Mouse (Mus musculus) gastrocnemius, postnatal 10 days (tissue): Measurements from ENCODE around the gene Plcxd2. TPM values are rescaled to one million over a fixed set of nuclear protein-coding genes. Genes with fewer than 3 reads are reported as not detected.

ENCODE experiments used
- DNase-seq: peaks from one replicate; pipeline ENCODE4 v3.0.0; 2021; ENCODE audit warnings: mixed read lengths
- long read RNA-seq, 2 experiments: library from polyadenylated mRNA; stranded (forward); transcript quantifications; one replicate each; pipeline ENCODE4 v2.0.0; 2021
- total RNA-seq, 2 experiments: library from RNA; stranded (reverse); gene quantifications; 2 replicates each; pipeline ENCODE4 v1.2.3; 2021

Gene Plcxd2
- total RNA-seq: under 1 TPM; 0.47 to 0.54 TPM
- long read RNA-seq, experiment 1, partial matches to known transcripts: 1 of 1 reads
- long read RNA-seq, experiment 1, other reads (novel, unspliced or antisense): 0 of 1 reads
- long read RNA-seq, experiment 2: 0 reads

DNA sequence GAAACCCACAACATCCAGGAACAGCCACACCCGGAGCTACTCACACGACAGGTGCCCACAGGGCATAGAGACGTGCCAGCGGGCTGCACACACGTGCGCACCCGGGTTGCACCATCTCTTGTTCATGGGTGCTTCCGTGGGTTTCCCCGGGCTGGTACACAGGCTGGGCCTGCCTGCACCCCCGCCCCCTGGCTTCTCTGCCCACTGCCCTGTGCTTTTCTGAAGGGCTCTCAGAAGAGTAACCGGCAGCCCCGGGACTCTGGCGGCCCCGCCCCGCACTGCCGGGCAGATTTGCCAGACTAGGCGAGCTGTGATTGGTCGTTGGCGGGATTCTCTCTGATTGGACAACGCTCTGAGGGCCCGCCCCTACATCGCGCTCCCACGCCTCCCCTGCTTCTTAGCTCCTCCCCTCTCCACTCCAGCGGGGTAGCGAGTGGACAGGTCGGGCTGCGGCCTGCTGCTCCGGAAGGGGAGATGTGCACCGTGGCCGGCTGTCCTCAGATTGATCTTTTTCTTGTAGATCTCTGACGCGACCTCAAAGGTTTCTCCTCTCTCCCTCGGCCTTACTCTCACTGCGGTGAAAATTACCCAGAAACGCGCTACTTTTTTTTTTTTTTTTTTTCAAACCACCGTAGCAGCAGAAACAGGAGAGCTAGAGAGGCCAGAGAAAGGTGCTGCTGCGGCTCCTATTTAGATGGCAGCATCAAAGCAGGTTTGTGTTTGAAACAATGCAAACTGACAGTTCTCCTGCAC lies at the start of gene Plcxd2:
TSS of gene Plcxd2 (minus strand) at position 66 of the 753 bp plus-strand sequence.
- peak; percentile 92 for DNase-seq

- no peak for DNase-seq
Measured at GRCm38 (mm10) chr16:46046906-46047305, 36.9 kb upstream of the Plcxd2 start.

GRCm38 (mm10) chr16:46036261-46036660 lies 26.2 kb upstream of the Plcxd2 start:
- no peak for DNase-seq

- no peak for DNase-seq
Measured at GRCm38 (mm10) chr16:46033896-46034295, 23.9 kb upstream of the Plcxd2 start.

GRCm38 (mm10) chr16:46022958-46023491 lies 13.0 kb upstream of the Plcxd2 start:
- no peak for DNase-seq

- DNase-seq: peak; percentile 27
Measured at GRCm38 (mm10) chr16:46022189-46022928, 12.3 kb upstream of the Plcxd2 start.

DNA sequence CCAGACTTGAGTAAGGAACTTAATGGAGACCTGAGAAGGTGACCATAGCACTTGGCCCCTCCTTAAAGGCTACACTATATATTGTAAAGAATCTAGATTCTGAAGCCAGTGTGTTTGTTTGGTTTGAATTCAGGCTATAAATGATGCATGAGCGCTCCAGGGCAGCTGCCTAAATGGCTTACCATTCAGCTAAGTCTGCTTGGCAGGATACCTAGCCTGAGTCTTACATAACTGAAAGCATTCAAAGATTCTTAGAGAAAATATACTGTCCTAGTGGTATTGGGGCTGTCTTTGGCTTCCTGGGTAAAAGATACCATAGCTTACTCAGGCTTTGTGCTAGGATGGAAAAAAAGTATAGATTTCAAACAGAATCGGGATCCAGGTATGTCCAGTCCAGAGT lies 11.3 kb upstream of the Plcxd2 start:
- no peak for DNase-seq

DNA sequence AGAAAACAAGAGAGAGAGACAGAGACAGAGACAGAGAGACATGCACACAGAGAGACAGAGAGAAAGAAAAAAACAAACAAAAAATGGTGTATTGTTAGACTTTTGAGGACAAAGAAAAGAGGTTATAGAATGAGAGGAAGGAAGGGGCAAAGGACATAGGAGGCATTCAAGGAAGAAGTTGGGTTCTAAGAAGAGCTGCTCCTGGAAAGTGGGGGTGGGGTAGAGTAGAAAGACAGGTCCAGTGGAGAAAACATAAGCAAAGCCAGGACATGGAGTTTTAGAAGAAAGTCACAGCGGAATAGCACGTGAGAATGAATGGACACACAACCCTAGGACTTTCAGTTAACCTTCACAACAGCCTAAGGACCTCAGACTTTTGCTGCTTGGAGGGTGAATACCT lies 10.4 kb upstream of the Plcxd2 start:
- DNase-seq: no peak

DNA sequence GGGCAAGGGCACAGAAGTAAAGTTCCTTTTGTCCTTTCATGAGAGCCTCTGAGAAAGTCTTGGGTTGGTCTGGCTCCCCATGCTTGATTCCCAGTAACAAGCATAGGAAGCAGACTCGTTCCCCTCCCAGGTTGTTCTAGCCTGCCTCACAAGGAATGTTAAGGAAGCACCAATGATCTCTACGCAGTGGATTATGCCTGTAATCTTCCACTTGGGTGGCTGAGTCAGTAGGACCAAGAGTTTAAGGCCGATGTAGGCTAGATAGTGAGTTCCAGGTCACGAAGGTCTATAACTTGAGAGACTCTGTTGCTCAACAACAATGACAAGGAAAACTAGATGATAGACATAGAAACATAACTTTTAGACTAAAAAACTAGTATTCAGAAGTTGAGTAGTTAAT lies 9.8 kb upstream of the Plcxd2 start:
- DNase-seq: no peak

DNA sequence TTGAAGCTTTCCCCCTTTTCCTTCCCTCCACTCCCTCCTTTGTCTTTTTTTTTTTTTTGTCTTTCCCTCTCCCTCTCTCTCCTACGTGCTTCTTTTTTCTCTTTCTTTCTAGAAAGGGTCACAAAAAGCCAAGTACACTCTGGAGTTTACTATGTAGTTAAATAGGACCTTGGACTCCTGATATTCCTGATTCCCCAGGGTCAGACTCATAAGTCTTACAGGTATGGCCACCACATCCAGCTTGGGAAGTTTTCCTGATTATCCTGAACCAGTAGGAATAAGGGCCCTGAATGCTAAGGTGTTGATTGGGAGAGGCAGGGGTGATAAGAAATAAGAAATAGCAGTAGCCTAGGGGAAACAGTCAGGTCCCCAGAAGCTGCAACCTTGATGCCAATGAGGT lies 9.3 kb upstream of the Plcxd2 start:
- DNase-seq: no peak

- no peak for DNase-seq
Measured at GRCm38 (mm10) chr16:46011696-46012095, 1.7 kb upstream of the Plcxd2 start.

- no peak for DNase-seq
Measured at GRCm38 (mm10) chr16:46010906-46011220, 845 bp upstream of the Plcxd2 start.

- no peak for DNase-seq
Measured at GRCm38 (mm10) chr16:46009717-46010116, 301 bp downstream of the Plcxd2 start.

DNA sequence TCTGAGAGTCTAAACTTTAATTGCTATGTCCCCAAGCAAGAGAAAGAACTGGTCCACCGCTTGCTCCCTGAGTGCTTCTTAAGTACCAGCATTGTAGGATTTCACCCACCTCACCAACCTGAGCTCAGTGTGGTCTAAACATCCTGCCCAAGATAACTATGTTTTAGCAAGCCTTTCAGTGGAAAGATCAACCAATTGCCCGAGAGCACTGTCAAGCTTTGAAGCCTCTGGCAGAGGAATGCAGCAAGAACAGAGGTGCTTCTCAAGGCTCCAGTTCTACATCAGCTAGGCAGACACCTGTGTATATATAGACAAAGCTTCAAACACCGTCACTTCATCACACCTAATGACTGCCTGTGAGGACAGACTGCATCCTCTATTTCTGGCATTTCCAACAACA lies 1.3 kb downstream of the Plcxd2 start:
- no peak for DNase-seq

DNA sequence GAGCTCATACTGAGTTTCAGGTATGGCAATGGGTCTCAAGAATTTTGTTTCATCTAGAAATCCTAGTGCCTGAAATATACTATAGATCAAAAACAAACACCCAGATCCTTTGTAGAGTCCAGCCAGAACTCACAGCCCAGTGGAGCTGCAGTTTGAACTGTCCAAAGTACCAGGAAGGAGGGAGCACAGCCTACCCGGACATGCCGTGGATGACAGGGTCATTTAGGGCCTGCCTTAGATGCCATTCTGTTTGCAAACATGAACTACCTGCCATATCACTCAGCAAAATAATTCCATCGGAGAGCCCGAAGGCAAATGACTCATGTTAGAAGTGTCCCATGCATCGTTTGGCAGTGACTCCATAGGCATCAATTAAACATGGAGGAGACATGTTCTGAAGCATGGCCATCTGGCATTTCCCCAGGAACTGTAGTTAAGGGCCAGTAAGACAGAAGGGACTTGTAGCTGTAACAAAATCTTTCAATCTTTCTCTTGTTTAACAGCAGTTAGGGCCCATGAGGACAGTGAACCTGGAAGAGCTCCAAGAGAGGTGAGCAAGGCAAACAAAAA lies 1.9 kb downstream of the Plcxd2 start:
- DNase-seq: no peak

DNA sequence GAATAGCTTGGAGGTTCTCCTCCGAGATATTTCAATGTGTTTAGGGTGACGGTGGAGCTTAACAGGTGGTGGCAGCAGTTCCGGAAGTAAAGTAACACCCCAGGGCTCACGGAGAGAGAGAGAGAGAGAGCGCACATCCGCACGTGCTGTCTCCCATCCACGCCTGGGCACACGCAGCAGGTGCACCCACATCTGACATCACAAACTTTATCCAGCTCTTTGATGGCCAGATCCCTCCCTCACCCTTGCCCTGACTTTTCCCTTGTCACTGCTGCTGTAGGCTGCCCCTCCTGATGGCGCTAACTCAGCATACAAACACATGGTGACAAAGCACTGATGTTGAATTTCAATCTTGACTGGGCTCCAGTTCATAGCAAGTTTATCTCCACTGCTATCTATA lies 3.8 kb downstream of the Plcxd2 start:
- DNase-seq: no peak

DNA sequence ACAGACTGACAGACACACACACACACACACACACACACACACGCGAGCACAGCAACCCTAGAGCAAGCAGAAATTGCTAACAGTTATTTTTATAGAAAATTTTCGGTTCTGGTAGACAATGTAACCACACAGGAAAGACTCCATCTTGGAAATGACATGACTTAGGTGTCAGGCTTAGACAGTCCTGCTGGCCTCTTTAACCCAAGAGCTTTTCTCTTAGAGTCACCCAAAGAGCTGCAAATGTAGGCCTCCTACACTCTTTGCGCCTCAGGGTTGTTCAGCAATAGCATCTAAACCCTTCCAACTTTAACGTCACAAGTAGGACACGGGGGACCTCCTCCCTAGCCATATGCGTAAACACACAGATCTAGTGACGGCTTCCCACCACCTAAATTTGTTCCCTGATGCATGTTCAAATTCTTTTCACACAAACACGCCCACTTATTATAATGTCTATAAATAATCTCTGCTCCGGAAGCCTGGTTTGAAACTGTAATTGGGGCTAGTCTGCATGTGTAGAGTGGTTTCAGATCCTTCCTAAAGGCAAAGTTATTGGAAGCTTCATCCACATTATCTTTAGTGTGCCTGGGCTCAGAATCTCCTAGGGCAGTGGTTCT lies 8.4 kb downstream of the Plcxd2 start:
- no peak for DNase-seq

GRCm38 (mm10) chr16:46000976-46001375 lies 9.0 kb downstream of the Plcxd2 start:
- DNase-seq: no peak

GRCm38 (mm10) chr16:45999374-46000191 lies 10.4 kb downstream of the Plcxd2 start:
- no peak for DNase-seq

DNA sequence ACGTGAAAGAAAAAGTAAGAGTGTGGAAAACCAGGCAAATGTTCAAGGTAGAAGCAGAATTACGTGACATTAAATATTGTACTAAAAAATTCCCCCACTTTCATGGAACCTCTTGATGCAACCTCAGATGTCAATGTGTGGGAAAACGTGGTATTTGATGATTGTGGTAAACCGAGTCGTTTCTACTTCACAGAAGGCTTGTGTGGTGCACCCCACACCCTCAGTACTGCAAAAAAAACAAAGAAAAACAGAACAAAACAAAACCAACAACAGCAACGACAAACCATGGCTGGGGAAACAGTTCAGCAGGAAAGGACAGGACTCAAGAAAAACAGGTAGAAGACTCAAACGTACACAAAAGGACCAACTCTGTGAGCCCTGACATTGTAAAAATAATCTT lies 11.8 kb downstream of the Plcxd2 start:
- no peak for DNase-seq

DNA sequence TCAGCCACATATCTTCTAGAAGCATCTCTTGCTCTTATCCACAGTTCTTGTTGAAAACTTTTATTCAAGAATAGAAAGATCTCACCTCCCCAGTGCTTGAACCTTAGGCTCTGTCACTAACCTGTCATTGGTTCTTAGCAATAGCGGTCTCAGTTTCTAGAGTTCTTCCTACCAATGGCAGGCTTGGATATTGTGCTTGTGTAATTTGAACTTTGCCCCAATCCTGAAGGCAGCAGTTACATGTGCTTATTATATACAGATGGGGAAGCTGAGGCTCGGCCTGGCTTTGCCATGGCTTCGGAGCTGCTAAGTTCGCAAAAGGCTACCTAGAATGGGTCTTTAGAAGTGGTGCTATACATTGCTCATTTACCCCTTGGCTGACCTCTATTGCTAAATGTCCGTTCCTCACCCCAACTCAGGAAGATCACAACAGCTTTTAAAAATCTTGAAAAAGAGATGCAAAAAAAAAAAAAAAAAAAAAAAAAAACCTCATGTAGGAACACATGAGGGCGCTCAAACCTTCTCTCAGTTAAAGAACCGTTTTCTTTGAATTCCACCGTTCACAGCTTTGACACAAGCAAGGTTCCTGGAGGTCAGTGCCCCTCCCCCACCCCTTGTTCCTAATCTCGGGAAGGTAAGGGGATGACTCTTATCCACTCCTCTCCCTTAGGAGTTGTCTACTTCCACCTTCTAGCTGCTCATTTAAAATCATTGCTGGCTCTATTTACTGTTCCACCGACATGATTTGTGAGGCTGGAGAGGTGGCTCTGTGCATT lies 18.9 kb downstream of the Plcxd2 start:
- DNase-seq: no peak
